Mouse (Mus musculus) midbrain, embryonic 13.5 days (tissue): ENCODE measurements around the gene Gm49358. TPM values are rescaled to one million over a fixed set of nuclear protein-coding genes. Genes with fewer than 3 reads are reported as not detected.
A peak's percentile ranks its signal among the peaks of the same experiment; 100 is the strongest.

Experiments
- ATAC-seq: fragments of 200-750 bp; cut with Nextera tagmentation; 2 replicates; pipeline ENCODE4 v1.8.0; 2017; ENCODE audit warnings: mild to moderate bottlenecking, moderate TSS enrichment, moderate library complexity
- H3K27ac ChIP-seq: fragments of 300-500 bp; sonication (generic); 2 replicates; pipeline ENCODE4 v1.5.1; 2015; ENCODE audit warnings: inconsistent platforms, mild to moderate bottlenecking, moderate library complexity
- H3K27me3 ChIP-seq: fragments of 300-500 bp; sonication (generic); 2 replicates; pipeline ENCODE4 v1.6.1; 2015; ENCODE audit warnings: mild to moderate bottlenecking, inconsistent platforms
- H3K36me3 ChIP-seq: fragments of 300-500 bp; sonication (generic); 2 replicates; pipeline ENCODE4 v1.6.1; 2015; ENCODE audit warnings: mild to moderate bottlenecking, inconsistent platforms
- H3K4me1 ChIP-seq: fragments of 300-500 bp; sonication (generic); replicated peaks from 2 replicates; pipeline ENCODE4 v1.6.1; 2015; ENCODE audit warnings: inconsistent platforms
- H3K4me2 ChIP-seq: fragments of 300-500 bp; sonication (generic); replicated peaks from 2 replicates; pipeline ENCODE4 v1.6.1; 2015; ENCODE audit warnings: moderate library complexity, mild to moderate bottlenecking, inconsistent platforms
- H3K4me3 ChIP-seq: fragments of 300-500 bp; sonication (generic); replicated peaks from 2 replicates; pipeline ENCODE4 v1.5.1; 2015; ENCODE audit warnings: mild to moderate bottlenecking, inconsistent platforms
- H3K9ac ChIP-seq: fragments of 300-500 bp; sonication (generic); replicated peaks from 2 replicates; pipeline ENCODE4 v1.6.1; 2015; ENCODE audit warnings: mild to moderate bottlenecking, inconsistent platforms
- H3K9me3 ChIP-seq: fragments of 300-500 bp; sonication (generic); 2 replicates; pipeline ENCODE4 v1.6.1; 2016; ENCODE audit warnings: mild to moderate bottlenecking, inconsistent platforms
- WGBS: fragments of 180-500 bp; shearing (Covaris S2); methylation state at CpG from one replicate; pipeline ENCODE4 v1.1.7; 2015; 5-methylcytosine and 5-hydroxymethylcytosine counted together
- polyA plus RNA-seq: library from polyadenylated mRNA; unstranded; fragments of >200 nt; fragmentation: Nextera tagmentation; extraction: Ambion mirVana; gene quantifications from 2 replicates; pipeline ENCODE4 v1.2.1, GENCODE M21; 2015

The Gm49358 gene
- polyA plus RNA-seq, 1 experiment from 2014 or later, result not detected

- H3K36me3 ChIP-seq, result no peaks in the 10 kb centered on the region
- H3K9ac ChIP-seq, result no peak overlapping the region
- no peaks in the 10 kb centered on the region for H3K9me3 ChIP-seq
- no peak for ATAC-seq
- 0 out of 2 replicates have a peak, but pooled peaks cover 3% of the 10 kb centered on the region for H3K4me1 ChIP-seq
- no peak overlapping the region for H3K4me3 ChIP-seq
- H3K27ac ChIP-seq, result no peak overlapping the region
- WGBS, result 85% methylated on average over 4 of the region's 4 CpGs
- H3K4me2 ChIP-seq, result no peak overlapping the region
- no peaks in the 10 kb centered on the region for H3K27me3 ChIP-seq
Observed at GRCm38 (mm10) chr10:86849508-86849907, 85.7 kb downstream of the Gm49358 start.

- Histone ChIP-seq H3K36me3 (no peaks in the 10 kb centered on the region), H3K27ac (no peak overlapping the region), H3K4me1 (0 out of 2 replicates have a peak, but pooled peaks cover 3% of the 10 kb centered on the region), H3K27me3 (no peaks in the 10 kb centered on the region), H3K4me3 (no peak overlapping the region), H3K4me2 (no peak overlapping the region), H3K9ac (no peak overlapping the region), H3K9me3 (no peaks in the 10 kb centered on the region)
- ATAC-seq, result peak; percentile 48; the same call in 1 of the 2 replicates
- 71% methylated on average over 6 of the region's 6 CpGs for WGBS
Observed at GRCm38 (mm10) chr10:86852160-86852559, 88.4 kb downstream of the Gm49358 start.

GRCm38 (mm10) chr10:86853433-86853832 lies 89.7 kb downstream of the Gm49358 start:
- Histone ChIP-seq H3K27ac (no peak overlapping the region), H3K36me3 (no peaks in the 10 kb centered on the region), H3K4me3 (no peak overlapping the region), H3K4me2 (no peak overlapping the region), H3K27me3 (no peaks in the 10 kb centered on the region), H3K9me3 (no peaks in the 10 kb centered on the region), H3K4me1 (0 out of 2 replicates have a peak, but pooled peaks cover 3% of the 10 kb centered on the region), H3K9ac (no peak overlapping the region)
- ATAC-seq, result no peak
- 84% methylated on average over 3 of the region's 3 CpGs for WGBS

- no peak for ATAC-seq
- H3K27ac ChIP-seq, result no peak overlapping the region
- H3K4me2 ChIP-seq, result no peak overlapping the region
- no peaks in the 10 kb centered on the region for H3K4me1 ChIP-seq
- H3K9me3 ChIP-seq, result no peaks in the 10 kb centered on the region
- no peaks in the 10 kb centered on the region for H3K36me3 ChIP-seq
- H3K27me3 ChIP-seq, result no peaks in the 10 kb centered on the region
- H3K9ac ChIP-seq, result no peak overlapping the region
- WGBS, result 77% methylated on average over 4 of the region's 4 CpGs
- no peak overlapping the region for H3K4me3 ChIP-seq
Observed at GRCm38 (mm10) chr10:86860396-86860795, 96.6 kb downstream of the Gm49358 start.

- no peaks in the 10 kb centered on the region for H3K36me3 ChIP-seq
- 90% methylated on average over 6 of the region's 6 CpGs for WGBS
- no peak overlapping the region for H3K4me3 ChIP-seq
- H3K27me3 ChIP-seq, result no peaks in the 10 kb centered on the region
- no peak overlapping the region for H3K27ac ChIP-seq
- ATAC-seq, result no peak
- no peaks in the 10 kb centered on the region for H3K4me1 ChIP-seq
- no peak overlapping the region for H3K9ac ChIP-seq
- no peak overlapping the region for H3K4me2 ChIP-seq
- H3K9me3 ChIP-seq, result no peaks in the 10 kb centered on the region
Observed at GRCm38 (mm10) chr10:86862496-86862895, 98.7 kb downstream of the Gm49358 start.

- no peaks in the 10 kb centered on the region for H3K27me3 ChIP-seq
- WGBS, result 91% methylated on average over 6 of the region's 6 CpGs
- no peak overlapping the region for H3K9ac ChIP-seq
- H3K27ac ChIP-seq, result no peak overlapping the region
- H3K4me3 ChIP-seq, result no peak overlapping the region
- no peaks in the 10 kb centered on the region for H3K36me3 ChIP-seq
- no peak for ATAC-seq
- H3K4me1 ChIP-seq, result no peaks in the 10 kb centered on the region
- no peak overlapping the region for H3K4me2 ChIP-seq
- H3K9me3 ChIP-seq, result no peaks in the 10 kb centered on the region
Observed at GRCm38 (mm10) chr10:86863429-86863828, 99.7 kb downstream of the Gm49358 start.

GRCm38 (mm10) chr10:86872121-86872520 lies 108.3 kb downstream of the Gm49358 start:
- H3K4me2 ChIP-seq, result no peak overlapping the region
- 81% methylated on average over 7 of the region's 7 CpGs for WGBS
- H3K27me3 ChIP-seq, result no peaks in the 10 kb centered on the region
- no peaks in the 10 kb centered on the region for H3K4me1 ChIP-seq
- H3K4me3 ChIP-seq, result no peak overlapping the region
- H3K27ac ChIP-seq, result no peak overlapping the region
- no peaks in the 10 kb centered on the region for H3K9me3 ChIP-seq
- ATAC-seq, result no peak
- no peak overlapping the region for H3K9ac ChIP-seq
- no peaks in the 10 kb centered on the region for H3K36me3 ChIP-seq

GRCm38 (mm10) chr10:86872591-86872990 lies 108.8 kb downstream of the Gm49358 start:
- no peak overlapping the region for H3K27ac ChIP-seq
- no peaks in the 10 kb centered on the region for H3K4me1 ChIP-seq
- no peak for ATAC-seq
- H3K4me3 ChIP-seq, result no peak overlapping the region
- H3K9me3 ChIP-seq, result no peaks in the 10 kb centered on the region
- H3K27me3 ChIP-seq, result no peaks in the 10 kb centered on the region
- WGBS, result 74% methylated on average over 5 of the region's 5 CpGs
- H3K4me2 ChIP-seq, result no peak overlapping the region
- H3K9ac ChIP-seq, result no peak overlapping the region
- no peaks in the 10 kb centered on the region for H3K36me3 ChIP-seq

GRCm38 (mm10) chr10:86878721-86879120 lies 114.9 kb downstream of the Gm49358 start:
- Histone ChIP-seq H3K36me3 (no peaks in the 10 kb centered on the region), H3K4me3 (no peak overlapping the region), H3K9me3 (no peaks in the 10 kb centered on the region), H3K27ac (no peak overlapping the region), H3K4me1 (no peaks in the 10 kb centered on the region), H3K4me2 (no peak overlapping the region), H3K9ac (no peak overlapping the region), H3K27me3 (no peaks in the 10 kb centered on the region)
- WGBS, result 86% methylated on average over 7 of the region's 7 CpGs
- no peak for ATAC-seq

GRCm38 (mm10) chr10:86880071-86880806 lies 116.5 kb downstream of the Gm49358 start:
- Histone ChIP-seq H3K9me3 (no peaks in the 10 kb centered on the region), H3K36me3 (no peaks in the 10 kb centered on the region), H3K27ac (no peak overlapping the region), H3K9ac (no peak overlapping the region), H3K4me2 (no peak overlapping the region), H3K4me1 (no peaks in the 10 kb centered on the region), H3K4me3 (no peak overlapping the region), H3K27me3 (no peaks in the 10 kb centered on the region)
- WGBS, result 57% methylated on average over 5 of the region's 5 CpGs
- ATAC-seq, result no peak

- Histone ChIP-seq H3K36me3 (no peaks in the 10 kb centered on the region), H3K27ac (no peak overlapping the region), H3K9me3 (no peaks in the 10 kb centered on the region), H3K9ac (no peak overlapping the region), H3K4me1 (no peaks in the 10 kb centered on the region), H3K4me2 (no peak overlapping the region), H3K4me3 (no peak overlapping the region), H3K27me3 (no peaks in the 10 kb centered on the region)
- ATAC-seq, result no peak
Observed at GRCm38 (mm10) chr10:86881448-86881847, 117.7 kb downstream of the Gm49358 start.
